Mouse (Mus musculus): ENCODE results near the gene Elk3. TPM values are rescaled to one million over a fixed set of nuclear protein-coding genes. Genes with fewer than 3 reads are reported as not detected.
"Not testable (repeated sequence)": the region's sequence is repeated elsewhere in the genome, so short reads cannot be mapped to it uniquely, and the experiment has no call there.

Gene Elk3
- polyA plus RNA-seq (2015; fragmentation: Nextera tagmentation; extraction: Ambion mirVana): 19.1 and 23.6 TPM in 2 replicates

- peak; percentile 83 for ATAC-seq (ENCODE audit: insufficient read depth, low FRiP score)
- Histone ChIP-seq H3K9me3 (replicated peaks; ENCODE audit: control insufficient read depth, low read length) (no peaks in the 10 kb centered on the region), H3K4me2 (ENCODE audit: low read depth, low read length) (peak within 1 kb of the TSS; percentile 89), H3K4me3 (replicated peaks; ENCODE audit: low read length) (peak within 1 kb of the TSS; percentile 73), H3K27ac (ENCODE audit: low read length) (peak within 1 kb of the TSS; percentile 96), H3K9ac (ENCODE audit: low read length) (peak within 1 kb of the TSS; percentile 85), H3K36me3 (ENCODE audit: control insufficient read depth, insufficient read depth, low read length) (no peaks in the 10 kb centered on the region), H3K4me1 (ENCODE audit: control insufficient read depth, insufficient read depth, low read length) (peaks cover 6% of the 10 kb centered on the region; the same call in 1 of the 2 replicates), H3K27me3 (ENCODE audit: control insufficient read depth, insufficient read depth, low read length) (no peaks in the 10 kb centered on the region)
- WGBS: under 1% methylated on average over 41 of the region's 53 CpGs
These were observed at the start of gene Elk3 for GRCm38 (mm10) chr10:93310721-93311411. Elk3 (minus strand) TSS chr10:93311135.

- H3K9ac ChIP-seq (ENCODE audit: low read length): no peak overlapping the region
- H3K4me1 ChIP-seq (ENCODE audit: control insufficient read depth, insufficient read depth, low read length): no peaks in the 10 kb centered on the region
- no peaks in the 10 kb centered on the region for H3K9me3 ChIP-seq (replicated peaks; ENCODE audit: control insufficient read depth, low read length)
- no peak overlapping the region for H3K4me3 ChIP-seq (replicated peaks; ENCODE audit: low read length)
- 25% methylated on average over 3 of the region's 3 CpGs for WGBS
- no peaks in the 10 kb centered on the region for H3K27me3 ChIP-seq (ENCODE audit: control insufficient read depth, insufficient read depth, low read length)
- H3K4me2 ChIP-seq (ENCODE audit: low read depth, low read length): no peak overlapping the region
- H3K36me3 ChIP-seq (ENCODE audit: control insufficient read depth, insufficient read depth, low read length): no peaks in the 10 kb centered on the region
- no peak for ATAC-seq (ENCODE audit: insufficient read depth, low FRiP score)
- H3K27ac ChIP-seq (ENCODE audit: low read length): no peak overlapping the region
These were observed 49.7 kb upstream of the Elk3 start for GRCm38 (mm10) chr10:93360623-93361022.

GRCm38 (mm10) chr10:93360190-93360589 is 49.3 kb upstream of the Elk3 start:
- WGBS: 55% methylated on average over 4 of the region's 4 CpGs
- not testable (repeated sequence) for ATAC-seq (ENCODE audit: insufficient read depth, low FRiP score)

GRCm38 (mm10) chr10:93359339-93359863 is 48.5 kb upstream of the Elk3 start:
- Histone ChIP-seq H3K4me3 (replicated peaks; ENCODE audit: low read length) (no peak overlapping the region), H3K9me3 (replicated peaks; ENCODE audit: control insufficient read depth, low read length) (no peaks in the 10 kb centered on the region), H3K27ac (ENCODE audit: low read length) (no peak overlapping the region), H3K4me1 (ENCODE audit: control insufficient read depth, insufficient read depth, low read length) (no peaks in the 10 kb centered on the region), H3K9ac (ENCODE audit: low read length) (no peak overlapping the region), H3K4me2 (ENCODE audit: low read depth, low read length) (no peak overlapping the region), H3K36me3 (ENCODE audit: control insufficient read depth, insufficient read depth, low read length) (no peaks in the 10 kb centered on the region), H3K27me3 (ENCODE audit: control insufficient read depth, insufficient read depth, low read length) (no peaks in the 10 kb centered on the region)
- ATAC-seq (ENCODE audit: insufficient read depth, low FRiP score): no peak
- 85% methylated on average over 7 of the region's 7 CpGs for WGBS

More at GRCm38 (mm10) chr10:93360190-93360589, 49.3 kb upstream of the Elk3 start:
- not testable (repeated sequence) for H3K9ac ChIP-seq (ENCODE audit: low read length); H3K4me2 ChIP-seq (ENCODE audit: low read depth, low read length); H3K36me3 ChIP-seq (ENCODE audit: control insufficient read depth, insufficient read depth, low read length); H3K27me3 ChIP-seq (ENCODE audit: control insufficient read depth, insufficient read depth, low read length); H3K4me1 ChIP-seq (ENCODE audit: control insufficient read depth, insufficient read depth, low read length); H3K4me3 ChIP-seq (replicated peaks; ENCODE audit: low read length); H3K9me3 ChIP-seq (replicated peaks; ENCODE audit: control insufficient read depth, low read length); H3K27ac ChIP-seq (ENCODE audit: low read length)

GRCm38 (mm10) chr10:93358878-93359277 is 47.9 kb upstream of the Elk3 start:
- H3K27me3 ChIP-seq (ENCODE audit: control insufficient read depth, insufficient read depth, low read length): no peaks in the 10 kb centered on the region
- no peak overlapping the region for H3K4me2 ChIP-seq (ENCODE audit: low read depth, low read length)
- H3K4me3 ChIP-seq (replicated peaks; ENCODE audit: low read length): no peak overlapping the region
- no peaks in the 10 kb centered on the region for H3K36me3 ChIP-seq (ENCODE audit: control insufficient read depth, insufficient read depth, low read length)
- no peak for ATAC-seq (ENCODE audit: insufficient read depth, low FRiP score)
- H3K27ac ChIP-seq (ENCODE audit: low read length): no peak overlapping the region
- H3K4me1 ChIP-seq (ENCODE audit: control insufficient read depth, insufficient read depth, low read length): no peaks in the 10 kb centered on the region
- no peak overlapping the region for H3K9ac ChIP-seq (ENCODE audit: low read length)
- WGBS: 79% methylated on average over 4 of the region's 4 CpGs
- H3K9me3 ChIP-seq (replicated peaks; ENCODE audit: control insufficient read depth, low read length): no peaks in the 10 kb centered on the region

- 86% methylated on average over 5 of the region's 5 CpGs for WGBS
- Histone ChIP-seq H3K36me3 (ENCODE audit: control insufficient read depth, insufficient read depth, low read length) (no peaks in the 10 kb centered on the region), H3K27me3 (ENCODE audit: control insufficient read depth, insufficient read depth, low read length) (no peaks in the 10 kb centered on the region), H3K4me1 (ENCODE audit: control insufficient read depth, insufficient read depth, low read length) (no peaks in the 10 kb centered on the region), H3K9ac (ENCODE audit: low read length) (no peak overlapping the region), H3K4me3 (replicated peaks; ENCODE audit: low read length) (no peak overlapping the region), H3K27ac (ENCODE audit: low read length) (no peak overlapping the region), H3K4me2 (ENCODE audit: low read depth, low read length) (no peak overlapping the region), H3K9me3 (replicated peaks; ENCODE audit: control insufficient read depth, low read length) (no peaks in the 10 kb centered on the region)
- ATAC-seq (ENCODE audit: insufficient read depth, low FRiP score): no peak
These were observed 46.2 kb upstream of the Elk3 start for GRCm38 (mm10) chr10:93357162-93357561.

- 85% methylated on average over 9 of the region's 9 CpGs for WGBS
- Histone ChIP-seq H3K4me1 (ENCODE audit: control insufficient read depth, insufficient read depth, low read length) (no peaks in the 10 kb centered on the region), H3K4me2 (ENCODE audit: low read depth, low read length) (no peak overlapping the region), H3K27ac (ENCODE audit: low read length) (no peak overlapping the region), H3K4me3 (replicated peaks; ENCODE audit: low read length) (no peak overlapping the region), H3K36me3 (ENCODE audit: control insufficient read depth, insufficient read depth, low read length) (no peaks in the 10 kb centered on the region), H3K27me3 (ENCODE audit: control insufficient read depth, insufficient read depth, low read length) (no peaks in the 10 kb centered on the region), H3K9me3 (replicated peaks; ENCODE audit: control insufficient read depth, low read length) (no peaks in the 10 kb centered on the region), H3K9ac (ENCODE audit: low read length) (no peak overlapping the region)
- ATAC-seq (ENCODE audit: insufficient read depth, low FRiP score): no peak
These were observed 45.2 kb upstream of the Elk3 start for GRCm38 (mm10) chr10:93356122-93356521.

GRCm38 (mm10) chr10:93355276-93355927 is 44.5 kb upstream of the Elk3 start:
- no peak overlapping the region; the same call in 1 of the 2 replicates for H3K27ac ChIP-seq (ENCODE audit: low read length)
- H3K9me3 ChIP-seq (replicated peaks; ENCODE audit: control insufficient read depth, low read length): no peaks in the 10 kb centered on the region
- H3K4me1 ChIP-seq (ENCODE audit: control insufficient read depth, insufficient read depth, low read length): no peaks in the 10 kb centered on the region

More at GRCm38 (mm10) chr10:93355276-93355927, 44.5 kb upstream of the Elk3 start:
- WGBS: 58% methylated on average over 8 of the region's 8 CpGs
- H3K27me3 ChIP-seq (ENCODE audit: control insufficient read depth, insufficient read depth, low read length): no peaks in the 10 kb centered on the region
- no peak for ATAC-seq (ENCODE audit: insufficient read depth, low FRiP score)
- no peak overlapping the region for H3K4me3 ChIP-seq (replicated peaks; ENCODE audit: low read length)
- H3K9ac ChIP-seq (ENCODE audit: low read length): no peak overlapping the region
- no peak overlapping the region for H3K4me2 ChIP-seq (ENCODE audit: low read depth, low read length)
- no peaks in the 10 kb centered on the region for H3K36me3 ChIP-seq (ENCODE audit: control insufficient read depth, insufficient read depth, low read length)

Measured in stomach, embryonic 16.5 days (tissue).